Mouse (Mus musculus) embryonic fibroblast, embryonic 13.5 days (primary cell): ENCODE results near the gene Odc1. TPM values are rescaled to one million over a fixed set of nuclear protein-coding genes. Genes with fewer than 3 reads are reported as not detected.

Experiments
- H3K27ac ChIP-seq: 2 replicates; pipeline ENCODE4 v1.5.1; 2012; ENCODE audit warnings: low read length, control low read depth, inconsistent platforms; ENCODE audit not compliant: insufficient read depth
- H3K4me1 ChIP-seq: 2 replicates; pipeline ENCODE4 v1.6.1; 2011; ENCODE audit warnings: low read length; ENCODE audit not compliant: control insufficient read depth, insufficient read depth
- H3K4me3 ChIP-seq: 2 replicates; pipeline ENCODE4 v1.5.1; 2011; ENCODE audit warnings: mild to moderate bottlenecking, control low read depth, low read length; ENCODE audit not compliant: insufficient read depth
- CTCF ChIP-seq: IDR thresholded peaks from 2 replicates; pipeline ENCODE4 v1.5.1; 2011; ENCODE audit warnings: mild to moderate bottlenecking, control low read depth, low read length, moderate library complexity, borderline replicate concordance; ENCODE audit not compliant: insufficient read depth
- POLR2A ChIP-seq: IDR thresholded peaks from 2 replicates; pipeline ENCODE4 v1.6.1; 2011; ENCODE audit warnings: low read depth, mild to moderate bottlenecking, control low read depth, low read length, moderate library complexity
- polyA plus RNA-seq: library from polyadenylated mRNA; stranded (reverse); fragments of >200 nt; gene quantifications from 2 replicates; pipeline ENCODE4 v1.2.4, GENCODE M21; 2011; ENCODE audit warnings: low read depth; ENCODE audit not compliant: missing spikeins, insufficient read length

Gene Odc1
- polyA plus RNA-seq, 1 experiment = 357 TPM

GRCm38 (mm10) chr12:17582406-17582805 is 37.8 kb downstream of the Odc1 start:
- TF ChIP-seq CTCF (no peak), POLR2A (no peak)
- no peaks in the 10 kb centered on the region for H3K4me1 ChIP-seq
- H3K27ac ChIP-seq = no peak overlapping the region
- H3K4me3 ChIP-seq = no peak overlapping the region

- Histone ChIP-seq H3K4me1 (no peaks in the 10 kb centered on the region), H3K27ac (no peak overlapping the region), H3K4me3 (no peak overlapping the region)
- TF ChIP-seq POLR2A (no peak), CTCF (no peak)
Observed at GRCm38 (mm10) chr12:17583860-17584259, 39.3 kb downstream of the Odc1 start.

GRCm38 (mm10) chr12:17586011-17586410 is 41.4 kb downstream of the Odc1 start:
- H3K27ac ChIP-seq = no peak overlapping the region
- no peaks in the 10 kb centered on the region for H3K4me1 ChIP-seq
- no peak for TF ChIP-seq CTCF
- no peak for TF ChIP-seq POLR2A
- no peak overlapping the region for H3K4me3 ChIP-seq

GRCm38 (mm10) chr12:17588436-17588835 is 43.8 kb downstream of the Odc1 start:
- Histone ChIP-seq H3K4me3 (no peak overlapping the region), H3K27ac (no peak overlapping the region), H3K4me1 (no peaks in the 10 kb centered on the region)
- TF ChIP-seq POLR2A = no peak
- TF ChIP-seq CTCF = no peak

- Histone ChIP-seq H3K27ac (no peak overlapping the region), H3K4me3 (no peak overlapping the region), H3K4me1 (no peaks in the 10 kb centered on the region)
- TF ChIP-seq POLR2A (no peak), CTCF (no peak)
Observed at GRCm38 (mm10) chr12:17588906-17589612, 44.5 kb downstream of the Odc1 start.

GRCm38 (mm10) chr12:17591249-17591648 is 46.7 kb downstream of the Odc1 start:
- Histone ChIP-seq H3K27ac (no peak overlapping the region), H3K4me3 (no peak overlapping the region), H3K4me1 (no peaks in the 10 kb centered on the region)
- TF ChIP-seq POLR2A (no peak), CTCF (no peak)

GRCm38 (mm10) chr12:17593956-17594355 is 49.4 kb downstream of the Odc1 start:
- no peak for TF ChIP-seq CTCF
- TF ChIP-seq POLR2A = no peak
- Histone ChIP-seq H3K27ac (no peak overlapping the region), H3K4me3 (no peak overlapping the region), H3K4me1 (no peaks in the 10 kb centered on the region)

GRCm38 (mm10) chr12:17594701-17595100 is 50.1 kb downstream of the Odc1 start:
- Histone ChIP-seq H3K4me3 (no peak overlapping the region), H3K27ac (no peak overlapping the region), H3K4me1 (no peaks in the 10 kb centered on the region)
- TF ChIP-seq CTCF = no peak
- no peak for TF ChIP-seq POLR2A

- no peak overlapping the region for H3K4me3 ChIP-seq
- TF ChIP-seq CTCF (no peak), POLR2A (no peak)
- H3K4me1 ChIP-seq = no peaks in the 10 kb centered on the region
- H3K27ac ChIP-seq = no peak overlapping the region
Observed at GRCm38 (mm10) chr12:17595166-17595565, 50.6 kb downstream of the Odc1 start.

Other genes with a start within 250 kb of the Odc1 start
- gene Atp6v1c2, start 215.4 kb upstream of the Odc1 start, polyA plus RNA-seq = not detected in 2 replicates
- gene Nol10, start 196.3 kb upstream of the Odc1 start, polyA plus RNA-seq = 25.5 and 27.6 TPM in 2 replicates
- 41.1 and 49.0 TPM in 2 replicates for gene Hpcal1, start 146.1 kb downstream of the Odc1 start, polyA plus RNA-seq